Mouse (Mus musculus) stomach, embryonic 14.5 days (tissue): ENCODE measurements around the gene Cln3. TPM values are rescaled to one million over a fixed set of nuclear protein-coding genes. Genes with fewer than 3 reads are reported as not detected.

Source experiments
- ATAC-seq: fragments of 200-750 bp; cut with Nextera tagmentation; 2 replicates; pipeline ENCODE4 v1.8.0; 2017; ENCODE audit warnings: low read depth, moderate TSS enrichment; ENCODE audit not compliant: insufficient number of reproducible peaks, insufficient read depth, low FRiP score
- H3K27ac ChIP-seq: fragments of 300-500 bp; sonication (generic); 2 replicates; pipeline ENCODE4 v1.5.1; 2014; ENCODE audit warnings: mild to moderate bottlenecking, low read length, moderate library complexity, mixed read lengths
- H3K27me3 ChIP-seq: fragments of 300-500 bp; sonication (generic); 2 replicates; pipeline ENCODE4 v1.6.1; 2014; ENCODE audit warnings: low read length, control low read depth, mixed read lengths; ENCODE audit not compliant: control insufficient read depth, insufficient read depth
- H3K36me3 ChIP-seq: fragments of 300-500 bp; sonication (generic); 2 replicates; pipeline ENCODE4 v1.6.1; 2014; ENCODE audit warnings: mild to moderate bottlenecking, control low read depth, low read length, moderate library complexity, mixed read lengths; ENCODE audit not compliant: control insufficient read depth, insufficient read depth
- H3K4me1 ChIP-seq: fragments of 300-500 bp; sonication (generic); 2 replicates; pipeline ENCODE4 v1.6.1; 2014; ENCODE audit warnings: low read length, control low read depth, mixed read lengths; ENCODE audit not compliant: control insufficient read depth, insufficient read depth
- H3K4me2 ChIP-seq: fragments of 300-500 bp; sonication (generic); replicated peaks from 2 replicates; pipeline ENCODE4 v1.6.1; 2014; ENCODE audit warnings: low read depth, low read length, control low read depth
- H3K4me3 ChIP-seq: fragments of 300-500 bp; sonication (generic); 2 replicates; pipeline ENCODE4 v1.5.1; 2014; ENCODE audit warnings: low read depth, low read length, control low read depth
- H3K9ac ChIP-seq: fragments of 300-500 bp; sonication (generic); replicated peaks from 2 replicates; pipeline ENCODE4 v1.6.1; 2014; ENCODE audit warnings: low read depth, mild to moderate bottlenecking, control low read depth, low read length, moderate library complexity, mixed read lengths
- H3K9me3 ChIP-seq: fragments of 300-500 bp; sonication (generic); 2 replicates; pipeline ENCODE4 v1.6.1; 2016; ENCODE audit warnings: low read depth, low read length, control low read depth; ENCODE audit not compliant: control insufficient read depth
- WGBS: fragments of 180-500 bp; shearing (Covaris S2); extraction: QIAGEN DNeasy Blood & Tissue Kit; methylation state at CpG from one replicate; pipeline ENCODE4 v1.1.7; 2014; 5-methylcytosine and 5-hydroxymethylcytosine counted together
- polyA plus RNA-seq: library from polyadenylated mRNA; unstranded; fragments of >200 nt; fragmentation: Nextera tagmentation; extraction: Ambion mirVana; gene quantifications from 2 replicates; pipeline ENCODE4 v1.2.1, GENCODE M21; 2014

Gene Cln3
- polyA plus RNA-seq, 1 experiment from 2014 or later: 27.2 TPM

DNA sequence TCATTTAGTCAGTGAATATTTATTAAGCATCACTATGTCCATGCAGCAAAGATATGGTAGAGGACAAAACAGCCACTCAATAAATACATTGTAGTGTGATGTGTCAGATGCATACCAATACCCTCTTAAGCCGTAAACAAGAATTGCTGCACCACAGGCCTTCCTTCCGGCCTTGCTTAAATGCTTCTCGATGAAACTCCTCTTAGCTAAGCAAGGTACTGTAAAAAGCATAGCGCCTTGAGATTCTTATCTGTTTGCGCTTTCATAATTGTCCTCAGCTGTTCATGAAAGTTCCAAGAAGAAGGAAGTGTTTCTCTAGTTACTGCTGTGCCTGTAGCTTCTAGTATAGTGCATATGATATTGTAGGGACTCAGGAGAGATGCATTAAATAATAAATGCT is 21.0 kb upstream of the Cln3 start:
- Histone ChIP-seq H3K27ac (no peak overlapping the region), H3K4me3 (no peak overlapping the region), H3K27me3 (no peaks in the 10 kb centered on the region), H3K9me3 (no peaks in the 10 kb centered on the region), H3K4me2 (no peak overlapping the region), H3K9ac (no peak overlapping the region), H3K4me1 (no peaks in the 10 kb centered on the region), H3K36me3 (no peaks in the 10 kb centered on the region)
- no peak for ATAC-seq
- WGBS: 78% methylated on average over 5 of the region's 5 CpGs

DNA sequence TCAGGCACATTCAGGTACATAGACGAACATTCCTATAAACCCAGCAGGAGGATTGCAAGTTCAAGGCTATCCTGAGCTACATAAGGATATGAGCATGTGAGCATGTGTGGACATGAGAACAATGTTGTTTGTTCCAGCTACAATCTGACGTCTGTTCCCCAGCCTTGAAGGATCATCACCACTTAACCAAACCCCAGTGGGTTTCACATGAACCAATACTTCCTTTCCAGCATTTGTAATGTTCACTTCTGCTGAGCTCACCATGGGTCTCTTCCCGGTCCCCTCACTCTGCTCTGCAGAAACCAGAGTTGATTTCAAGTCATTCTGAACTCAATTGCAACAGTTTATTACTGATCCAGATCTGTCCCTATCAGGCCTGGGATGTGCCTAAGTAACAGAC is 17.0 kb upstream of the Cln3 start:
- Histone ChIP-seq H3K27ac (no peak overlapping the region), H3K27me3 (no peaks in the 10 kb centered on the region), H3K36me3 (no peaks in the 10 kb centered on the region), H3K4me1 (no peaks in the 10 kb centered on the region), H3K4me3 (no peak overlapping the region), H3K9ac (no peak overlapping the region), H3K4me2 (no peak overlapping the region), H3K9me3 (no peaks in the 10 kb centered on the region)
- ATAC-seq: no peak
- WGBS: 80% methylated on average over 3 of the region's 3 CpGs

DNA sequence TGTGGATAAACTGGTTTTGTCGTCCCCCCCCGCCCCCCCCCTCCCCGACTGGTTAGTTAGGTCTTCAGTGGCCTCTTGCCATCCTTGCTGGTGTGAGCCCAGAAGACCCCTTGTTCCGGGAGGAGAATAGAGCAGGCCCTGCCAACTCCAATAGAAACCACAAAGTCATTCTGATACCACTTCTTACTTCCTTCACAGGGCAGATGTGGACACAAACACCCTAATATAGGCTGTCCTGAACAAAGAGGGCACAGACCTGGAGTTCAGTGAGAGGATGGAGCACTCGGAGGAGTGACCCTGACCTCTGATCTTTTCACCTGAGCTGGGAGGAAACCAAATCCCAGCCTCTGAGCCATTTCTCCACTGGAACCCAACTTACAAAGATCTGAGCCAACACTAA is 16.3 kb upstream of the Cln3 start:
- H3K9ac ChIP-seq: no peak overlapping the region
- no peaks in the 10 kb centered on the region for H3K27me3 ChIP-seq
- WGBS: 30% methylated on average over 5 of the region's 5 CpGs
- no peaks in the 10 kb centered on the region for H3K36me3 ChIP-seq
- no peaks in the 10 kb centered on the region for H3K4me1 ChIP-seq
- H3K9me3 ChIP-seq: no peaks in the 10 kb centered on the region
- ATAC-seq: no peak
- H3K27ac ChIP-seq: no peak overlapping the region
- H3K4me3 ChIP-seq: no peak overlapping the region
- H3K4me2 ChIP-seq: no peak overlapping the region

DNA sequence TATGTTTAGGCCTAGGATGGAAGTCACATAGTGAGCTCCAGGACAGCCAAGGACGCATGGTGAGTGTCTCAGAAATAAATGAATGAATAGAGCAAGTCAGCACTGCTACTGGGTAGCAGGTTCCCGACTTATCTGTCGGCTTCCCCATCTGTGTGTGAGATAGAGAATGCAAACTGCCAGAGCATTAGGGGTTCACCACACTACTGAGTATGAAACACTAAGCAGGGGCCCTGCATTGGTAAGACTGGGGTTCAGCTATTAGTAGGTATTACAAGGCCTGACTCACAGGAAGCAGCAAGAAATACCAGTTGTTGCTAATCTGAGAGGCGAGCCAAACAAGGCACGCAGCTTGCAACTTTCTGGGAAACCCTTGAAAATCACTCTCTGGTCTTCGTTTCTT is 13.3 kb upstream of the Cln3 start:
- Histone ChIP-seq H3K4me3 (no peak overlapping the region), H3K9me3 (no peaks in the 10 kb centered on the region), H3K27me3 (no peaks in the 10 kb centered on the region), H3K9ac (no peak overlapping the region), H3K27ac (no peak overlapping the region), H3K36me3 (no peaks in the 10 kb centered on the region), H3K4me1 (no peaks in the 10 kb centered on the region), H3K4me2 (no peak overlapping the region)
- 81% methylated on average over 6 of the region's 6 CpGs for WGBS
- no peak for ATAC-seq

DNA sequence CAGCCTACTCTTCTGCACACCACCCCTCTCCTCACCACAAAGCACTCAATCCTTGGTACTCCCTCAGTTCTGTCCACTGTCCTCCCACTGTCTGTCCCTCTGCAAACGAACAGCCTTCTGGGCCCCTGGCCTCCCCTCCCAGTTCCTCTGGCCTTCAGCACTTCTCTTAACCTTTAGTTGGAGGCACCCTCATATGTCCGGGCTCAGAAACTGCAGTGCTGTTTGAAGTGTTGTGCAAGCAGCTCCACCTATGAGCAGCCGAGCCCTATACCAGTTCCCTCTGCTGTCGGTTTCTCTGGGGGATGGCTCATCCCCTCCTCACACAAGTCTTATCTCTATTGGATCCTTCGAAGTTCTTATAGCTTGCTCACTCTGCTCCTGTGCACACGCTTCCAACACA is 10.8 kb upstream of the Cln3 start:
- H3K36me3 ChIP-seq: no peaks in the 10 kb centered on the region
- no peak for ATAC-seq
- H3K9me3 ChIP-seq: no peaks in the 10 kb centered on the region
- no peak overlapping the region for H3K4me2 ChIP-seq
- 56% methylated on average over 6 of the region's 6 CpGs for WGBS
- H3K4me1 ChIP-seq: no peaks in the 10 kb centered on the region
- H3K27ac ChIP-seq: no peak overlapping the region
- H3K27me3 ChIP-seq: no peaks in the 10 kb centered on the region
- H3K4me3 ChIP-seq: no peak overlapping the region
- H3K9ac ChIP-seq: no peak overlapping the region

DNA sequence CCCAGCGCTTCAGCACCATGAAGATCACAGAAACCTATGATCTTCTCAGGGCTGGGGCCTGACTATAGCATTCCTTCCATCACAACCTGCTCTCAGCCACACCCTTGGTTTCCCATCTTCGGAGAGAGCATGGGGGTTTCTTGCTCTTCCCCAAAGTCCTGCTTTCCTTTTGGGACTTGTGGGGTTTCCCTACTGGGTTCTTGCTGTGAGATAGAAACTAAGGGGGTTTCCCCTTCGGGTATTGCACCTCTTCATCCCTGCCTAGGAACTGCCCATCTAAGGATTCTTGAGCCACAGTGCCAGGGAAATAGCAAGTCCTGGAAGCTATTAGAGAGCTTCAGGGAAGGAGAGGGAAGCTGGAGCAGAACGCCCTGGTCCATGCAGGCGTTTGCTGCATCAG is 10.3 kb upstream of the Cln3 start:
- Histone ChIP-seq H3K4me2 (no peak overlapping the region), H3K9me3 (no peaks in the 10 kb centered on the region), H3K4me3 (no peak overlapping the region), H3K27ac (no peak overlapping the region), H3K36me3 (no peaks in the 10 kb centered on the region), H3K4me1 (no peaks in the 10 kb centered on the region), H3K27me3 (no peaks in the 10 kb centered on the region), H3K9ac (no peak overlapping the region)
- ATAC-seq: no peak
- 86% methylated on average over 5 of the region's 5 CpGs for WGBS

DNA sequence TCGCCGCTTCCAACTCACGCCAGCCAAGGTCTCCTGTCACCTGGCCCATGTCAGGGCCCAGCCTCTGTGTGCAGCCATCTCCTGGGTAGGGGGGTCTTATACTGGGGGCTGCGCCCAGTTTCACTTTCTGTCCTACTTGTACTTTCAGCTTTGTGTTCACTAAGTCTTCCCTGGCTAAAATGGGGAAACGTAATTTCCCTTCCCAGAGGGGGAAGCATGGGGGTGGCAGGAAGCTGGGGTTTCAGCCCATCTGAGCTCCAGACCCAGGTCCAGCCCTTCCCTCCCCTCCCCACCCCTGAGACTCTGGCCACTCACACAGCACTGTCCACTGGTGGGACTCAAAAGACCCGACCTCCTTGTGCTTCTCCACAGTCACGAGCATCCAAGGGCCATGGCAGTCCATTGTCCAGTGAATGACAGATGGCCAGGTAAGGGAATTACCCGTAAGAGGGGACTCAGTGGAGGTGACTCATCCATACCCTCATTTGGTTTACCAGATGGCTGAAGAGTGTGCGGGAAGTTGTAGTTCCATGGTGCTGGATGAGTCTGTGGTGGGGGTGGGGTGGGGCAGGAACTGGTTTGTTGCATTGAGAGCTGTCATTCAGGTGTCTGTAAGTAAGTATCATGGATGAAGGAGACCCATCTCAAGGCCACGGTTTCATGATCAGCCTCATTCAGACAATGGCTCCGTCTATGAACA is 9.4 kb upstream of the Cln3 start, which contains the start of gene Il27:
Il27 (minus strand) TSS at position 80 of the 700 bp plus-strand sequence.
- no peak for ATAC-seq
- no peaks in the 10 kb centered on the region for H3K36me3 ChIP-seq
- 81% methylated on average over 11 of the region's 11 CpGs for WGBS

GRCm38 (mm10) chr7:126587779-126588178 is 2.2 kb upstream of the Cln3 start:
- no peaks in the 10 kb centered on the region for H3K36me3 ChIP-seq
- H3K4me2 ChIP-seq: peak overlapping the region; percentile 15; the same call in 1 of the 2 replicates
- H3K9me3 ChIP-seq: no peaks in the 10 kb centered on the region
- no peaks in the 10 kb centered on the region for H3K4me1 ChIP-seq
- no peak overlapping the region for H3K27ac ChIP-seq
- WGBS: 6% methylated on average over 16 of the region's 16 CpGs
- no peak overlapping the region for H3K9ac ChIP-seq
- H3K27me3 ChIP-seq: no peaks in the 10 kb centered on the region
- ATAC-seq: no peak
- H3K4me3 ChIP-seq: no peak overlapping the region

More for the DNA sequence above, 9.4 kb upstream of the Cln3 start, which contains the start of gene Il27:
- Histone ChIP-seq H3K27me3 (no peaks in the 10 kb centered on the region), H3K27ac (no peak within 1 kb of the TSS), H3K4me1 (no peaks in the 10 kb centered on the region), H3K4me3 (no peak within 1 kb of the TSS), H3K4me2 (no peak within 1 kb of the TSS), H3K9me3 (no peaks in the 10 kb centered on the region), H3K9ac (no peak within 1 kb of the TSS)

DNA sequence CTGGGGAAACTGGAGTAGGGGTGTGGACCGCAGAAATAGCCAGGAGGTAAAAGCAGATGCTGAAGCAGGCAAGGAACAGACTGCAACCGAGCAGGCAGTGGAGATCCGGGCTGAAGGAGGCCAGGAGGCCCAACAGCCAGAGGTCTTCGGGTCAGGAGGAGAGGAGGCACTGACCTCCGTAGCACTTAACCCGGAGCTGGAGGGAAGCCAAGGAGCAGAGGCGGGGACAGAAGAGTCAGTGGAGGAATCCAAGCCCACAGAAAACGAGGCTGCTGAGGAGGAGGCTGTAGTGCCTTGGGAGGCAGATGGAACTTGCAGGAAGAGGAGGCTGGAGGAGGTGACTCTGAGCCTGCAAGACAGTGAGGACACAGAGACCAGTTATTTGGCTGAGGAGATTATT is 1.2 kb upstream of the Cln3 start:
- H3K9ac ChIP-seq: no peak overlapping the region
- no peak overlapping the region for H3K4me2 ChIP-seq
- no peak overlapping the region for H3K27ac ChIP-seq
- no peak for ATAC-seq
- H3K27me3 ChIP-seq: no peaks in the 10 kb centered on the region
- H3K36me3 ChIP-seq: no peaks in the 10 kb centered on the region
- no peaks in the 10 kb centered on the region for H3K9me3 ChIP-seq
- WGBS: 41% methylated on average over 8 of the region's 8 CpGs
- H3K4me3 ChIP-seq: no peak overlapping the region
- no peaks in the 10 kb centered on the region for H3K4me1 ChIP-seq
